Mouse (Mus musculus): Measurements from ENCODE around the gene Nrap. TPM values are rescaled to one million over a fixed set of nuclear protein-coding genes. Genes with fewer than 3 reads are reported as not detected.

The Nrap gene
- polyA plus RNA-seq, 1 experiment from 2014 or later: 0.20 TPM

DNA sequence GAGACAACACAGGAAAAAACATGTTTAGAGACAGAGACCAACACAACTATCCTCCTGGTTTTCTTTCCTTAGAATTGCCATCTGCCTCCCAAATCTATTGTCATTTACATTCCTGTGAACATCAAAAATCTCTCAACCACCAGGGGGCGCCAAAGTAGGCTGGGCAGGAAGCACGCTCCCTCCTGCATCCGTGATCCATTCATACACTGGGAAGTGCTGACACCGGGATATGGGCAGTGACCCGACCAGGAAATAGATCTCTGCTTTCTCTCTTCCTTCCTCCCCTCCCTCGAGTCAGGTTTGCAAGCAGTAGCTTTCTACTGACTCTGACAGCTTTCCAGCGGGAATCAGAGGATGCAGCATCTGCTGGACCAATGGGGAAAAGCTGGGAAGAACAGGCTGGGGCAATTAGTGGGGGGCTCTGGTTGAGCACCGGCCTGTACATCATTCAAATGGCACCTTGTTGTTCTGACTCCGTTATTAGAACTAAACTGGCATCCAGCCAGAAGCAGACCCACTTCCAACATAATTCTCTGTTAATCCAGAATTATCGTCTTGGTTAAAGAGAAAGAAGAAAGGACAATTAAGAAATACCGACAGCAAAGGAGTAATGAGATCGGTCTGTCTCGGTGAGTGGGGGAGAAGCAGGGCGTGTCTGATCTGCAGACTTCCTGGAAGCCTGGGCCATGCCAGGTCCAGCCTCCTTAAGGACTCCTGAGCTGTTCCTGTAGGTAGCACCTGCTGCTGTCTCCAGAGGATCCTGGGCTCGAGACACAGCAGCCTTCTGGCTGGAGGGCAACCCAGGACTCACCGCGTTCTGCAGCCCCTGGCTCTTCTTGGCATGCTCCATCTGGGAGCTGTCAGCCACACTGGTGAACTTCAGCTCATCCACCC lies 33.1 kb downstream of the Nrap start:
- Histone ChIP-seq H3K4me2 (replicated peaks) (peak overlapping the region; percentile 53), H3K9me3 (no peaks in the 10 kb centered on the region), H3K36me3 (no peaks in the 10 kb centered on the region), H3K27me3 (replicated peaks) (no peaks in the 10 kb centered on the region), H3K4me3 (replicated peaks) (0 out of 2 replicates have a peak overlapping the region, but pooled peaks have one; percentile 14), H3K9ac (peak overlapping the region; percentile 3; the same call in 1 of the 2 replicates), H3K4me1 (replicated peaks) (peaks cover 8% of the 10 kb centered on the region), H3K27ac (0 out of 2 replicates have a peak overlapping the region, but pooled peaks have one; percentile 34)
- ATAC-seq: peak; percentile 91
- WGBS: 33% methylated on average over 17 of the region's 17 CpGs

DNA sequence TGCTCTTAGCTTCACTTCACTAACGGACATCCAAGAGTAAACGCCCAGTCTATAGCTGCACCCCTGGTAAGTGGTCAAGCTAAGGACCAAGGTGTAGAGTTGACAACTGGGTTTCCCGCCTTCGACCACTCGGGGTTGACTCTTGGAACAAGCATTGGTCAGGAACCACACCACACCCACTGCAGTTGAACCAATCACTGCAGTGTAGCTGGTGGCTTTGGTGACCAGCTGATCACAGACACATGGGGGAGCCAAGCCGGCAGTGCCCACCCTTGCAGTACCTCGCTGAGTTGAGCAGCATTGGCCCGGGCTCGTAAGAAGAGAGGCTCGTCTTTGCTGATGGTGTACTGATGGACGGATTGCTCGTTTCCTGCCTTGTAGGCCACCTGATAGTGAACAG lies 34.6 kb downstream of the Nrap start:
- Histone ChIP-seq H3K27ac (no peak overlapping the region), H3K36me3 (no peaks in the 10 kb centered on the region), H3K4me1 (replicated peaks) (peaks cover 8% of the 10 kb centered on the region), H3K9ac (no peak overlapping the region), H3K27me3 (replicated peaks) (no peaks in the 10 kb centered on the region), H3K9me3 (no peaks in the 10 kb centered on the region), H3K4me2 (replicated peaks) (no peak overlapping the region), H3K4me3 (replicated peaks) (no peak overlapping the region)
- no peak for ATAC-seq
- 86% methylated on average over 12 of the region's 12 CpGs for WGBS

DNA sequence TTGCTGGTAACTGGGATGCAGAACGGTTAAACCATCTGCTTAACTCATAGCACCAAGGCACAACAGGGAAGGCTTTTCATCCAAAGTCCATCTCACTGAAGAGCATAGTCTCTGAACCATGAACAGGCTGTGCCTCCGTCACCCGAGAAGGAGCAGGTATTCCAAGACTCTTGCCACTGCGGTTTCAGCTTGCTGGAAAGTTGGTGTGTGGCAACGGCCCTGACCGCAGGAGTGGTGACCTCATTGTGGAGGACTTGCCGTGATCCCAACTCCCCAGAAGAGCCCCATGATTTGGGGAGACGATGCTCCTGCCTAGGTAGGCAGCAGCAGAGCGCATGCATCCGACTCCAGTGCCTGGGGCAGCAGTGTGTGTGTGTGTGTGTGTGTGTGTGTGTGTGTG lies 36.1 kb downstream of the Nrap start:
- 87% methylated on average over 10 of the region's 10 CpGs for WGBS
- H3K36me3 ChIP-seq: no peaks in the 10 kb centered on the region
- H3K9me3 ChIP-seq: no peaks in the 10 kb centered on the region
- H3K4me3 ChIP-seq (replicated peaks): no peak overlapping the region
- ATAC-seq: no peak
- no peaks in the 10 kb centered on the region for H3K27me3 ChIP-seq (replicated peaks)
- no peak overlapping the region for H3K9ac ChIP-seq
- H3K4me2 ChIP-seq (replicated peaks): no peak overlapping the region
- H3K4me1 ChIP-seq (replicated peaks): peaks cover 8% of the 10 kb centered on the region
- no peak overlapping the region for H3K27ac ChIP-seq

DNA sequence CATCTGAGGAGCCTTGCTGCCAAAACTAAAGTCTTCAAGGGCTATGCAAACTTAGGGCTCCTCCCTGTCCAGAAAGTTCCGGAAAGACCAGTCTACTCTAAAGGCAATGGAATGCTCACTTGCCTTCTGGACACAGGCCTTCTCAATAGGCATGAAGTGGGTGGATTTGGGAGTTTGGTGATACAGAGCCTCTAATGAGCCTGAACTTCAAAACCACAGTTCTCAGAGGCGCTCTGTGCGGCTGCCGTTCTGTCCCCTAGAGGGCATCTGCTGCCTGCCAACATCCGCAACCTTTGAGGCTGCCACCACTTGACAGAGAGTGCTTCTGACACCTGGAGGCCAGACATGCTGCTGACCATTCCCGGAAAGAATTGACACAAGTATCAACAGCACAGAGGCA lies 40.5 kb downstream of the Nrap start:
- Histone ChIP-seq H3K36me3 (no peaks in the 10 kb centered on the region), H3K4me3 (replicated peaks) (no peak overlapping the region), H3K4me1 (replicated peaks) (no peaks in the 10 kb centered on the region), H3K9ac (no peak overlapping the region), H3K27ac (no peak overlapping the region), H3K9me3 (no peaks in the 10 kb centered on the region), H3K4me2 (replicated peaks) (no peak overlapping the region), H3K27me3 (replicated peaks) (no peaks in the 10 kb centered on the region; the same call in 1 of the 2 replicates)
- 46% methylated on average over 6 of the region's 6 CpGs for whole genome bisulfite sequencing
- ATAC-seq: no peak

DNA sequence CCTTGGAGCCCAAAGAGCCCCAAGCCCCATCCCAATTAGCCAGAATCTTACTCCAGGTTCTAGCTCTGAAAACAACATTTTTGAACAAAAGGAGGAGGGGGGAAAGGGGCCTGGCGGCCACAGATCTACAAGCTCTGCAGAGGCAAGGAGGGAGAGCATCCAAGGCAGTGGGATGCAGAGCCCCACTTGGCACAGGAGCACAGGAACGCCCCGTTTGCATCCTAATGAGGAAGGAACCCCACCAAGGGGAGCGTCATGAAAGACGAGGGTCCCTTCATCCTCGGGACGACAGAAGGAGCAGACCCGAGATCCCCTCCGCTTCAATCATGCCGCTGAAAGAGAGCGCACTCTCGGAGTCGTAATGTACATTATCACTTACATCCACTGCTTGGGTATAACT lies 43.1 kb downstream of the Nrap start:
- H3K27ac ChIP-seq: no peak overlapping the region
- no peak overlapping the region for H3K9ac ChIP-seq
- H3K27me3 ChIP-seq (replicated peaks): no peaks in the 10 kb centered on the region; the same call in 1 of the 2 replicates
- no peaks in the 10 kb centered on the region for H3K4me1 ChIP-seq (replicated peaks)
- H3K4me3 ChIP-seq (replicated peaks): no peak overlapping the region
- H3K9me3 ChIP-seq: no peaks in the 10 kb centered on the region
- 52% methylated on average over 13 of the region's 13 CpGs for WGBS
- H3K36me3 ChIP-seq: no peaks in the 10 kb centered on the region
- ATAC-seq: no peak
- no peak overlapping the region for H3K4me2 ChIP-seq (replicated peaks)

DNA sequence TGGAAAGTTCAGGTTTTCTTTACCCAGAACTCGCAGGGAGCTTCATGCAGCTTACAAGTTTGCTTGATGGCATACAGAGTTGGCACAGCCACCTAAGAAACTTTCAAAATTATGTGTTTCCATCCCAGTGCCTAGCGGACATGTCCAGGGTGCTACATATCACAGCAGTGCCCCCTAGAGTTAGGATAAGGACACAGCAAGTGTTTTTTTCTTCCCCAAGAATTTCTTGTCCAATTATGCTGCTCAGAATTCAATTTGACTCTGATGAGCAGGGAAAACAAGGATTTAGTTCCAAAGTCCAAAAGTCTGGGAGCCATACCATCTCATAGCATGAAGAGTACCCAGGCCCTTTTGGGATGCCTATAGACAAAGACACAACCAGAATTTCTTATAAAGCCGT lies 43.8 kb downstream of the Nrap start:
- Histone ChIP-seq H3K27me3 (replicated peaks) (no peaks in the 10 kb centered on the region; the same call in 1 of the 2 replicates), H3K4me2 (replicated peaks) (no peak overlapping the region), H3K36me3 (no peaks in the 10 kb centered on the region), H3K9ac (no peak overlapping the region), H3K4me3 (replicated peaks) (no peak overlapping the region), H3K9me3 (no peaks in the 10 kb centered on the region), H3K4me1 (replicated peaks) (no peaks in the 10 kb centered on the region), H3K27ac (no peak overlapping the region)
- no peak for ATAC-seq
- WGBS: 76% methylated on average over 3 of the region's 3 CpGs

DNA sequence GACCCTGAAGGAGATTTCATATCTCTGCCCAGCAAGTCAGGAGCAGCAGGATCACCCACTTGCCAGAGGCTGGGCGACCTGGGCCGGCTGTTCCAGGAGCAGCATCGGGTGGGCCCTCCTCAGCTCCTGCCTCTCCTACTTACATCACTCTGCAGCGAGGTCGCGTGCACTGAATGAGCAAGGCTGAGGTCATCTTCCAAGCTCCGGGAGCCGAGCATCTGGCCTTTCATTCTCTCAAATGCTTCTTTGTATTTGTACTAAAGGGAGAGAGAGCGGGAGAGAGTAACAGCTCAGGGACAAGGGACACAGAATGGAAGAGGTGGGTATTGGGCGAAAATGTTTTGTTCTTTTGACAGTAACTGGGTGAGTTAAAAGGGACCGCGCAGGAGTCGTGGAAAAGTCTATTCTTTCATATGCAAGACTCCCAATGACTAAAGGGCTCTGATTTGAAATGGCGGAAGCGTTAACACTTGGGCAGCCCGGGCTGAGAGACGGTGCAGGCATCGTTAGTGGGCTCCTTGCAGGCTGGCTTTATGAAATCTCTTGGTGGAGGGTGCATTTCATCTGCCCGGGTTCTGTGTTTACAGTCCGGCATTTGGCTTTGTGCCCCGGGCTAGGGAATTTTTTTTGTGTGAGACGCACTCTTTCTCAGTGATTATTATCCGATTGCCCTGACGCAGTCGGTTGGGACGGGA lies 45.8 kb downstream of the Nrap start:
- H3K4me3 ChIP-seq (replicated peaks): no peak overlapping the region
- H3K36me3 ChIP-seq: no peaks in the 10 kb centered on the region
- no peaks in the 10 kb centered on the region for H3K9me3 ChIP-seq
- no peak overlapping the region for H3K27ac ChIP-seq
- no peaks in the 10 kb centered on the region for H3K4me1 ChIP-seq (replicated peaks)
- H3K27me3 ChIP-seq (replicated peaks): no peaks in the 10 kb centered on the region; the same call in 1 of the 2 replicates
- no peak overlapping the region for H3K9ac ChIP-seq
- 70% methylated on average over 26 of the region's 26 CpGs for WGBS
- ATAC-seq: no peak
- no peak overlapping the region for H3K4me2 ChIP-seq (replicated peaks)

DNA sequence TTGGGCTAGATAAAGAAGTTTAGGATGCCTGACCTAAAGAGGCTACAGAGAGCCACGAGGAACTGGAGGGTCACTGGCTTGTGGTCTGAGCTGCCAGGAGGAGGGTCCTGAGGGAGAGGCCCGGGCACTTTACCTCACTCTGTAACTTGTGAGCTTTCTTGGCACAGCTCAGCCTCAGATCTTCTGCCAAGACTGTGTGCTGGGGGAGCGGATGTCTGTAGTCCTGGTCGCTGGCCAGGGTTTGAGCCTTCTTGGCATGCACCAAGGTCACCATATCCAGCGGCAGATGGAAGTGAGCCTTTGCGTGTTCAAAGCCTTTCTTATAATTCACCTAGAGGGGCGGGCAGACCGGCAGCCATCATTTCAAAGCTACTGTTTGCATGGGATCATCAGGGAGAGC lies 47.8 kb downstream of the Nrap start:
- Histone ChIP-seq H3K27ac (no peak overlapping the region), H3K36me3 (no peaks in the 10 kb centered on the region), H3K9ac (no peak overlapping the region), H3K9me3 (no peaks in the 10 kb centered on the region), H3K27me3 (replicated peaks) (no peaks in the 10 kb centered on the region; the same call in 1 of the 2 replicates), H3K4me3 (replicated peaks) (no peak overlapping the region), H3K4me2 (replicated peaks) (no peak overlapping the region), H3K4me1 (replicated peaks) (no peaks in the 10 kb centered on the region)
- 81% methylated on average over 8 of the region's 8 CpGs for WGBS
- ATAC-seq: no peak

DNA sequence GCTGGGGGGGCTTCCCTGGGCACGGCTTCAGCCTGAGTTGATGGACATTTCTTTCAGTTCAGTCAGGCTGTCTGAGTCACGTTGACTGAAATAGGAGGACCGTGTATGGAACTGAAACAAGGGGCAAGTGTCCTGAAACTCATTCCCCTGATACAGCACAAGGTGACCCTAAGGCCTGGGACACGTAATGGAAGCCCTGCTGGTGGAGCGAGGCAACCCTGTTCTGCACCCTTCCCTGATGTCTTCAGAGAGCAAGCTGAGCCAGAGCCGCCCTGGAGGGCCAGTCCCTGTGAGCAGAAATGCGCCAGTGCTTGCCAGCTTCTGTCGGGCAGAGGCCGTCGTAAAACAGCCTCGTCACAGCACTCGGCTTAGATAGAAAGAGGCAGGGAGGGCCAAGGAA lies 53.0 kb downstream of the Nrap start:
- no peaks in the 10 kb centered on the region for H3K4me1 ChIP-seq (replicated peaks)
- no peak overlapping the region for H3K4me2 ChIP-seq (replicated peaks)
- no peak overlapping the region for H3K4me3 ChIP-seq (replicated peaks)
- H3K27me3 ChIP-seq (replicated peaks): no peaks in the 10 kb centered on the region
- H3K9me3 ChIP-seq: no peaks in the 10 kb centered on the region
- no peak for ATAC-seq
- H3K27ac ChIP-seq: no peak overlapping the region
- H3K9ac ChIP-seq: no peak overlapping the region
- WGBS: 61% methylated on average over 12 of the region's 12 CpGs
- H3K36me3 ChIP-seq: no peaks in the 10 kb centered on the region

DNA sequence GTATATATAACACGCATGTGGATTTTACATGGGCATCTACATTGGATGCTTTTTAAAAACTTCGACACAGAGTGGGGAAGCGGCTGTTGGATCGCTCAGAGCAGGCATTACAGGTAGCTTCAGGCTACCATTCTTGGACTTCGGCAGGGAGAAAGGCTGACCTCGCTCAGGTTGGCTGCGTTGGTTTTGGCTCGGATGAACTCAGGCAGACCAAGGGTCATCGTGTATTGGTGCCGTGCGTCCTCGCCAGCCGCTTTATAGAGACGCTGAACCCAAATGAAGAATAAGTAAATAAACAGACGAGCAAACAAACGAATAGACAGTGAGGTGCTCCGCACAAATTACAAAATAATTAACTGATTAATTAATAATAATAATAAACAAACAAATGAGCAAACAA lies 53.5 kb downstream of the Nrap start:
- no peaks in the 10 kb centered on the region for H3K4me1 ChIP-seq (replicated peaks)
- no peaks in the 10 kb centered on the region for H3K27me3 ChIP-seq (replicated peaks)
- H3K4me2 ChIP-seq (replicated peaks): no peak overlapping the region
- no peaks in the 10 kb centered on the region for H3K36me3 ChIP-seq
- no peak overlapping the region for H3K27ac ChIP-seq
- H3K9ac ChIP-seq: no peak overlapping the region
- ATAC-seq: no peak
- H3K4me3 ChIP-seq (replicated peaks): no peak overlapping the region
- no peaks in the 10 kb centered on the region for H3K9me3 ChIP-seq
- WGBS: 91% methylated on average over 17 of the region's 17 CpGs

DNA sequence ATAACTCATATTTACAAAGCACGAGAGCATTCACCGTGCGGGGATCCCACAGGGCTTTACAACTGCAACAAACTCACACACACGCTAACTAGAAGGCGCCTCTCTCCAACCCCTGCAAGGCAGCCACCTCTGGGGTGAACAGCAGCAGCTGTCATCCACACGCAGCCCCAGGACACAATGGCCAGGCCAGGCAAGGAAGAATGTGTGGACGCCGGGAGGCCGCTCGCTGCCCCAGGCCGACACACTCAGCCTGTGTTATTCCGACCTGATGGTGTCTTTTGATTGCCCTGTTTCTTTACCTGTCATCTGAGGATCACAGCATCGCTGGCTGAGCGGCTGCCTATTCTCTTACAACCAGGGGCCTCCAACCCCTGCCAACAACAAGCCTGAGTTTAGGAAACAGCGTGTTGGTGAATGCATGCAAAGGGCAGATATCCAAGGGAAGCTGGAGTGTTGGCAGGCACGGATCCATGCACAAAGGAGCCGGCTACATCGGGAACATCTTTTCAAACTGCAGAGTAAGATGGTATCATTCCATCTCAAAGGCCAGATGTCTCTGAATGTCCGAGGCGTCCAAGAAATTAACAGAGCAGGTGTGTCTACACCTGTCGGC lies 63.5 kb downstream of the Nrap start:
- H3K4me3 ChIP-seq (replicated peaks): no peak overlapping the region
- H3K27me3 ChIP-seq (replicated peaks): no peaks in the 10 kb centered on the region
- no peak overlapping the region for H3K9ac ChIP-seq
- H3K27ac ChIP-seq: no peak overlapping the region
- H3K36me3 ChIP-seq: no peaks in the 10 kb centered on the region
- WGBS: 68% methylated on average over 21 of the region's 21 CpGs
- ATAC-seq: no peak
- peaks cover 3% of the 10 kb centered on the region; the same call in 1 of the 2 replicates for H3K4me1 ChIP-seq (replicated peaks)
- no peaks in the 10 kb centered on the region for H3K9me3 ChIP-seq
- H3K4me2 ChIP-seq (replicated peaks): no peak overlapping the region

DNA sequence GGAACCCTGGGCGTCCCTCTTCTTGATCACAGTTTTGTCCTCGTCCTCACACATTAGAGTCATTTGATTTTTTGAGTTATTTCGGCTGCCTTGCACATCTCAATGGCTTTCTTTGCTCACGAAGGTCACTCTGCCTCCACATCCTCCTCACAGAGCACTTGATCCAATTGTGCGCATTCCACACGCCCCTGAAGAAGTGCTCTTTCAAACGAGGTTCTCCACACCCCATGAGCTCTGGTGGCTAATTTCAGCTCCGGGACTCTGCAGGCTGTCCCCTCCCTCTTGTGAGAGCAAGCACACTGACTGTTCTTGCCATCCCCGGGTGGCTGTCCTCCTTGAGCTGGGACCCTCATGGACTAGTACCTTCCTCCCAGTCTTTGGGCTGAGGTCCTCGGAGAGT lies 64.2 kb downstream of the Nrap start:
- no peak overlapping the region for H3K9ac ChIP-seq
- H3K9me3 ChIP-seq: no peaks in the 10 kb centered on the region
- no peak for ATAC-seq
- H3K4me1 ChIP-seq (replicated peaks): peaks cover 3% of the 10 kb centered on the region; the same call in 1 of the 2 replicates
- H3K36me3 ChIP-seq: no peaks in the 10 kb centered on the region
- no peak overlapping the region for H3K27ac ChIP-seq
- no peaks in the 10 kb centered on the region for H3K27me3 ChIP-seq (replicated peaks)
- no peak overlapping the region for H3K4me2 ChIP-seq (replicated peaks)
- 69% methylated on average over 10 of the region's 10 CpGs for WGBS
- H3K4me3 ChIP-seq (replicated peaks): no peak overlapping the region
